7 mouse cellular contexts compared by ENCODE assay signal in genomic region chr9:21238733-21239464, GRCm38 (mm10). TPM values are rescaled to one million over a fixed set of nuclear protein-coding genes. Genes with fewer than 3 reads are reported as not detected.
DNase-seq lines count a peak whose midpoint lies in the region; ATAC-seq and TF ChIP-seq lines count a peak whose summit lies in the region.

TSS of gene Keap1 (minus strand) at chr9:21239361.

- H3K9ac ChIP-seq in intestine, postnatal 0 days (ENCODE audit: low read depth, low read length), result peak within 1 kb of the TSS; percentile 92
- peak within 1 kb of the TSS; percentile 97 for H3K9ac ChIP-seq in limb, embryonic 11.5 days (ENCODE audit: low read length)
- peak within 1 kb of the TSS; percentile 97 for H3K9ac ChIP-seq in midbrain, embryonic 13.5 days (replicated peaks)

- peak within 1 kb of the TSS; percentile 94 for H3K4me3 ChIP-seq in intestine, postnatal 0 days (ENCODE audit: low read depth, low read length)
- H3K4me3 ChIP-seq in limb, embryonic 11.5 days (ENCODE audit: low read depth, low read length), result peak within 1 kb of the TSS; percentile 92
- peak within 1 kb of the TSS; percentile 91 for H3K4me3 ChIP-seq in midbrain, embryonic 13.5 days (replicated peaks)

- TF ChIP-seq CTCF in intestine, postnatal 0 days (IDR thresholded peaks at IDR 0.05; ENCODE audit: low read depth), result peak; percentile 13; the same call in 1 of the 2 replicates

- peak within 1 kb of the TSS; percentile 97 for H3K27ac ChIP-seq in intestine, postnatal 0 days (ENCODE audit: low read depth, low read length)
- H3K27ac ChIP-seq in limb, embryonic 11.5 days (replicated peaks; ENCODE audit: low read depth, low read length), result peak within 1 kb of the TSS; percentile 84
- peak within 1 kb of the TSS; percentile 89 for H3K27ac ChIP-seq in midbrain, embryonic 13.5 days

- peak within 1 kb of the TSS; percentile 87 for H3K4me2 ChIP-seq in intestine, postnatal 0 days (replicated peaks; ENCODE audit: low read depth)
- H3K4me2 ChIP-seq in limb, embryonic 11.5 days (ENCODE audit: low read depth, severe bottlenecking), result peak within 1 kb of the TSS; percentile 75
- H3K4me2 ChIP-seq in midbrain, embryonic 13.5 days (replicated peaks), result peak within 1 kb of the TSS; percentile 81

- H3K9me3 ChIP-seq in intestine, postnatal 0 days (ENCODE audit: control insufficient read depth), result no peaks in the 10 kb centered on the region
- H3K9me3 ChIP-seq in limb, embryonic 11.5 days (ENCODE audit: control insufficient read depth, low read length), result no peaks in the 10 kb centered on the region
- no peaks in the 10 kb centered on the region for H3K9me3 ChIP-seq in midbrain, embryonic 13.5 days

- ATAC-seq in intestine, postnatal 0 days, result peak; percentile 78
- ATAC-seq in limb, embryonic 11.5 days (ENCODE audit: insufficient number of reproducible peaks, low FRiP score, low TSS enrichment, low read depth), result peak; percentile 58
- ATAC-seq in midbrain, embryonic 13.5 days, result peak; percentile 89

- peaks cover 14% of the 10 kb centered on the region for H3K27me3 ChIP-seq in intestine, postnatal 0 days (replicated peaks; ENCODE audit: control insufficient read depth, insufficient read depth, low read length)
- peaks cover 17% of the 10 kb centered on the region for H3K27me3 ChIP-seq in limb, embryonic 11.5 days (ENCODE audit: control insufficient read depth, insufficient read depth, low read length)
- peaks cover 33% of the 10 kb centered on the region for H3K27me3 ChIP-seq in midbrain, embryonic 13.5 days

- H3K36me3 ChIP-seq in intestine, postnatal 0 days (ENCODE audit: control insufficient read depth, insufficient read depth), result peaks cover 21% of the 10 kb centered on the region
- H3K36me3 ChIP-seq in limb, embryonic 11.5 days (ENCODE audit: control insufficient read depth, insufficient read depth, low read length), result no peaks in the 10 kb centered on the region
- H3K36me3 ChIP-seq in midbrain, embryonic 13.5 days, result peaks cover 13% of the 10 kb centered on the region

- DNase-seq in adrenal gland, adult 8-10 months, result peak; percentile 57
- peak; percentile 86 for DNase-seq in embryo, embryonic 9.5 days (ENCODE audit: extremely low spot score)
- no peak for DNase-seq in gonadal fat pad, adult 2 months (ENCODE audit: low read depth)
- peak; percentile 89 for DNase-seq in limb, embryonic 11.5 days (ENCODE audit: low spot score)
- DNase-seq in spleen, adult 12 weeks (ENCODE audit: low spot score), result peak; percentile 83

- H3K4me1 ChIP-seq in intestine, postnatal 0 days (replicated peaks; ENCODE audit: control insufficient read depth, insufficient read depth, low read length), result peaks cover 11% of the 10 kb centered on the region; the same call in 1 of the 2 replicates
- H3K4me1 ChIP-seq in limb, embryonic 11.5 days (ENCODE audit: control insufficient read depth, insufficient read depth, low read length), result peaks cover 11% of the 10 kb centered on the region
- peaks cover 29% of the 10 kb centered on the region for H3K4me1 ChIP-seq in midbrain, embryonic 13.5 days (replicated peaks)

- under 1% methylated on average over 75 of the region's 90 CpGs for WGBS in intestine, postnatal 0 days
- under 1% methylated on average over 78 of the region's 90 CpGs for whole genome bisulfite sequencing in limb, embryonic 11.5 days
- WGBS in midbrain, embryonic 13.5 days, result under 1% methylated on average over 82 of the region's 90 CpGs

RNA-seq across cellular contexts. Expression of gene Keap1, which starts in this region (rescaled TPM):
- 10 to 100 TPM; 50.7 to 62.6 (median 57.4) TPM for total RNA-seq in adrenal gland, adult 8-10 months (2022)
- 67.8 and 68.5 TPM in 2 replicates for polyA plus RNA-seq in gonadal fat pad, adult 2 months (2012; rRNA removed)
- polyA plus RNA-seq in intestine, postnatal 0 days (2015; fragmentation: Nextera tagmentation; extraction: Ambion mirVana), result 38.3 and 42.4 TPM in 2 replicates
- polyA plus RNA-seq in limb, embryonic 11.5 days (2014; fragmentation: Nextera tagmentation; extraction: Ambion mirVana), result 31.1 and 35.2 TPM in 2 replicates
- 58.6 and 61.9 TPM in 2 replicates for polyA plus RNA-seq in midbrain, embryonic 13.5 days (2015; fragmentation: Nextera tagmentation; extraction: Ambion mirVana)
